Mouse (Mus musculus): ENCODE results near the gene Csnk1d. TPM values are rescaled to one million over a fixed set of nuclear protein-coding genes. Genes with fewer than 3 reads are reported as not detected.

The Csnk1d gene
- polyA plus RNA-seq (2012), result 177 and 184 TPM in 2 replicates

DNA sequence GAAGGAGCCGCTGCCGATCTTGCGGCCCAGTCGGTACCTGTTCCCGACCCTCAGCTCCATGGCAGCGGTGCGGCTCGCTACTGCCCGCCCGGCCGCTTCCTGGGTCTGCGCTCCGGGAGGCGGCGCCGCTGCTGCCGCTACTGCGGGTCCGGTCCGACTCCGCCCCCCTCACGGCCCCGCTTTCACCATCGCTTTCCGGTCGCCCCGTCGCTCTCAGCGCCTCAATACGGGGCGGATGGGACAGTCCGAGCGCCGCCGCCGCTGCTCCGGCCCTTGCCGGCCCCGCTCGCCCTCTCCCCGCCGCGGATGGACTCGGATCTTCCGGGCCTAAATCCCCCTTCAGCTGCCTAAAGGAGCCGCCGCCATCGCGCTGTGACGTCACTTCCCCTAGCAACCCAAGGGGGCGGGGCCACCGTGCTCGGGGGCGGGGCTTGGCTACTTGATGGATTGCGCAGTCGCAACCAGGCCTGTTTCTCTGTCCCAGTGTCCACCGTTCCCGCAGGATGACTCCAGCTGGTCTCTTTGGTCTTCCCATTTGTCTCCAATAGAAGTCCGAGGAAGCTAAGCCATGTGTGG, at the start of gene Csnk1d:
Csnk1d (minus strand) TSS at position 380 of the 576 bp plus-strand sequence.

DNA sequence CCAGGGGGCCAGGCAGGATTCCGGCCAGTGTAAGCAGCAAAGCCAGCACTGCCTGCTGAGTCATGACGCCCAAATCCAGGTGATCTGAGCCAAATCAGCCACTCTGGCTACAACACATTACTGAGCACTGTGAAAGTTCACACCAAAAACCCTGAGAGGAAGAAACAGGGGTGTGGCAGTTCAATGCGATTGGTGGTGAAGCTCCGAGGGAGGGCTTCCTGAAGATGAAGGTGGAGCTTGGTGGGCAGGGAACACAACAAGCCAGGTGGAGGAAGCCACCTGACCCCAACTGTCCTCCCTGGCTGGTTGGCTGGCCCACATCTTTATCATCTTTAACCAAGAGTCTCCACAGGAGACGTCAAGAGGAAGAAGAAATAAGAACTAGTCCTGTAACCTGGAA, 48.2 kb upstream of the Csnk1d start, which contains the start of gene Cd7:
Cd7 (minus strand) TSS at position 117 of the 400 bp plus-strand sequence.

DNA sequence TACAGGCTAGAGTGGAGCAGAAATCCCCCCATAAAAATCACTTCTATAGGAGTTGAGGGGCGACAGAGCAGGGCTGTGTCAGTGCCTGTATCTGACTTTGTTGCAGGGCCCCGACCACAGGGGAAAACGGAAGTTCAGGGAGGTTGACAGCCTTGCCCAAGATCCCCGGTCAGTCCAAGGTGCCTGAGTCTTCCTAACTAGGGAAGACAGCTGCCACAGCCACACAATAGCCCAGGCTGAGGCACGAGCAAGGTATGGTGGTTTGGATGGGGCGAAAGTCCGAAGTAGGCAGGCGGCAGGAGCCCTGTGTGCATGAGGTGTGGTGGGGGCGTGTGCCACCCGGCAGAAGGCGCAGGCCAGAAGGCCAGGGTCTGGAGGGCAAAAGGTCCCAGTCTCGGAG, 42.8 kb downstream of the Csnk1d start, which contains the start of gene Slc16a3:
Slc16a3 (plus strand) TSS at position 153 of the 400 bp plus-strand sequence.

DNA sequence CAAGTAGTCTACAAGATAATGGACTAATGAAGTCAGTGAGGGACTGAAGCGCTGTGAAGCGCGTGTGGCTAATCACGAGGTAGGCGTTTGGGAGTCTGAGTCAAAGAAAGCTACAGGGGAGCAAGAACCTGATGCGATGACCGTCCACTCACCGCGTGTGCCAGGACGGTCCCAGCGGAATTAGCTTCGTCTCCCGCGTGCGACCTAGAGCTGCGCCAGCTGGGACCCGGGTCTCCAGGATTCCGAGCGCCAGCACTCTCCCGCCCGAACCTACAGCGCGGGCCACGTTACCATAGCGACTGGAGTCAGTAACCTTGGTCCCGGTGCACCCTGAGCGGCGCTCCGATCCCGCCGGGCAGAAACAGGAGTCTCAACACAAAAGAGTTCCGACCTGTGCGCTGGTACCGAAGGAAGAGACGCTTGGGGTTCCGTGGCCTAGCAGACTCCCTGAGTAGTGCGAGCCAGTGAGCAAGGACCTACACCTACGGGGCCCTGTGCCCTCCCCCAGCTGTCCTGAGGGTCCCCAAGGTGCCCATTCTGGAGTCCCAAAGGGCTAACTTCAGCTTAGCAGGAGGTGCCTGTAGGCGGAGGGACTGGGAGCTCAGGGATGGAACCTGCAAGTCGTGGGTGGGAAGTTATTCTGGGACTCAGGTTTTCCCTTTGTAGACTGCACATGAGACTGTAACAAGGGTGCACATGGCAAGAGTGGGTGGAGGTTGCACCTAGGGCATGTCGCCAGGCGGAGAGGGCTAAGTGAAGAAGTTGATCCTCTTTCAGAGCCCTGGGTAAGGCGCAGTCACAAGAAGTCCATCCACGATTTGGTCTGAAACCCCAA, 58.3 kb downstream of the Csnk1d start, which contains the start of gene Ccdc57:
Ccdc57 (minus strand) TSS at position 309 of the 835 bp plus-strand sequence.

Other genes starting within 250 kb of the Csnk1d start
- 38.6 and 45.6 TPM in 2 replicates for gene Hmga1b, start 228.5 kb downstream of the Csnk1d start, polyA plus RNA-seq (2012)
- gene Rfng, start 207.1 kb downstream of the Csnk1d start, polyA plus RNA-seq (2012), result 54.4 and 68.5 TPM in 2 replicates
- gene Gps1, start 207.1 kb downstream of the Csnk1d start, polyA plus RNA-seq (2012), result 52.0 and 53.8 TPM in 2 replicates
- 131 and 148 TPM in 2 replicates for gene Dus1l, start 194.9 kb downstream of the Csnk1d start, polyA plus RNA-seq (2012)
- 256 and 260 TPM in 2 replicates for gene Fasn, start 166.8 kb downstream of the Csnk1d start, polyA plus RNA-seq (2012)
- gene Ccdc57, start 58.5 kb downstream of the Csnk1d start, polyA plus RNA-seq (2012), result 5.9 and 8.1 TPM in 2 replicates
- gene Slc16a3, start 42.9 kb downstream of the Csnk1d start, polyA plus RNA-seq (2012), result 15.1 and 25.3 TPM in 2 replicates
- 9.9 and 11.8 TPM in 2 replicates for gene Cd7, start 48.1 kb upstream of the Csnk1d start, polyA plus RNA-seq (2012)
- gene Sectm1b, start 72.2 kb upstream of the Csnk1d start, polyA plus RNA-seq (2012), result not detected in 2 replicates
- not detected in 2 replicates for gene Sectm1a, start 89.9 kb upstream of the Csnk1d start, polyA plus RNA-seq (2012)
- not detected in 2 replicates for gene Tex19.2, start 127.3 kb upstream of the Csnk1d start, polyA plus RNA-seq (2012)
- not detected in 2 replicates for gene Tex19.1, start 154.8 kb upstream of the Csnk1d start, polyA plus RNA-seq (2012)
- not detected in 2 replicates for gene Uts2r, start 168.9 kb upstream of the Csnk1d start, polyA plus RNA-seq (2012)
- gene Hexdc, start 213.1 kb upstream of the Csnk1d start, polyA plus RNA-seq (2012), result 7.2 and 7.6 TPM in 2 replicates
- 14.7 and 17.2 TPM in 2 replicates for gene Ogfod3, start 213.4 kb upstream of the Csnk1d start, polyA plus RNA-seq (2012)
- gene Cybc1, start 238.0 kb upstream of the Csnk1d start, polyA plus RNA-seq (2012), result 23.5 and 27.6 TPM in 2 replicates
- 3.7 and 4.5 TPM in 2 replicates for gene Narf, start 245.9 kb upstream of the Csnk1d start, polyA plus RNA-seq (2012)